Comparison of ENCODE assay signal across 18 mouse cellular contexts in the genomic region with DNA sequence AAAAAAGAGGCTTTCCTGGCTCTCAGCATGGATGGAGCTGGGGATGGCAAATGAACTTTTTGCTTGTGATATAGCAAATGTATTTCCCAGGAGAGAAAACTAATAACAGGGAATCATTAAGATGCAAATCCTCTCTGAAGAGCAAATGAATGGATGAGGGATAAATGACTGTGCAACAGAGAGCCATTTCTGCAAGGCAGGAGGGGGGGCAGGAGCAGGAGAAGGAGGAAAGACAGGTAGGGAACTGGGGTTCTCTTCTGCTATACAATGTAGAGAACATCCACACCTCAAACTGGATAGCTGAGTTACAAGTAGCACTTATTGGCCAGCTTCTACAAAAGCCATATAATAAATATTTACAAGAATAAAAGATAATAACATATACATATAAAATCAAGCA.
"Had no signal": no experiment of that assay in that cellular context is flagged by ENCODE, and none has a peak within 500 bp of the region (broad histone marks: within the 10 kb centered on the region; RNA-seq: fewer than 3 reads in every experiment).

No protein-coding gene starts in this region.

- H3K4me1 ChIP-seq: liver, embryonic 13.5 days; liver, embryonic 15.5 days; lung, embryonic 15.5 days; megakaryocyte, embryonic 14.5 days; stomach, embryonic 15.5 days had no signal

- H3K4me2 ChIP-seq: liver, embryonic 11.5 days; liver, embryonic 13.5 days; liver, embryonic 15.5 days; lung, embryonic 15.5 days; stomach, embryonic 15.5 days had no signal

- H3K36me3 ChIP-seq: liver, embryonic 13.5 days; liver, embryonic 15.5 days; lung, embryonic 15.5 days; stomach, embryonic 15.5 days had no signal

- H3K4me3 ChIP-seq: liver, embryonic 13.5 days; liver, embryonic 15.5 days; lung, embryonic 15.5 days; megakaryocyte, embryonic 14.5 days; stomach, embryonic 15.5 days had no signal

- H3K27ac ChIP-seq: liver, embryonic 13.5 days; liver, embryonic 15.5 days; lung, embryonic 15.5 days; macrophage; stomach, embryonic 15.5 days; stomach, postnatal 0 days had no signal

- ATAC-seq: liver, postnatal 0 days; lung, postnatal 0 days; midbrain, embryonic 16.5 days had no signal

- H3K9ac ChIP-seq: liver, embryonic 13.5 days; liver, embryonic 15.5 days; liver, postnatal 0 days; lung, embryonic 15.5 days; stomach, embryonic 15.5 days had no signal

- DNase-seq: liver, embryonic 13.5 days; liver, postnatal 0 days; lung, adult 2 months; lung, postnatal 14 days; lung, postnatal 36 days; right cerebral cortex, postnatal 14 days; thymus, adult 2 months; thymus, postnatal 25 days; thymus, postnatal 4 days had no signal

- H3K9me3 ChIP-seq: liver, embryonic 13.5 days; liver, embryonic 15.5 days; lung, embryonic 15.5 days; stomach, embryonic 15.5 days had no signal

- H3K27me3 ChIP-seq: liver, embryonic 13.5 days; liver, embryonic 15.5 days; lung, embryonic 15.5 days; megakaryocyte, embryonic 14.5 days; stomach, embryonic 15.5 days had no signal
